Mouse (Mus musculus) lung, postnatal 10 days (tissue): ENCODE results near the gene Osbpl8.

ENCODE experiments used
- DNase-seq: peaks from one replicate; pipeline ENCODE4 v3.0.0; 2021

Osbpl8 gene

DNA sequence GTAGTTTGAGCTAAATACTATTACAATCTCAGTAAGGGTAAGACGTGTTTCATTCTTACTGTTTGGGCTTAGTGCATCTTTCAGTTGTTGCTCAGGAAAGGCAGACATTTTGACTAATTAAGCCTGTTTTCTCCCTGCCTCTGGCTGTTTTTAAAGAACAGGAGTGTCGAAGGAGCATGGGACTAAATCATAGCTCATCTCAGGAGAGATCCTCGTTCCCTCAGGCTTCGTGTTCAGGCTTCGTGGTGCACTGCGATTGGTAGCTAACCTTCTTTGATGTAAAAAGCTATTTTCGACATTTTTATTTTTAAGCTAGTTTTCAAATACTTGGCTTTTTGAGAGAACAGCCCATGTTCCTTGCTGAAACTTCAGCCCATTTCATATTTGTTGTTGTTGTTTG, 78.1 kb downstream of the Osbpl8 start:
- no peak for DNase-seq

DNA sequence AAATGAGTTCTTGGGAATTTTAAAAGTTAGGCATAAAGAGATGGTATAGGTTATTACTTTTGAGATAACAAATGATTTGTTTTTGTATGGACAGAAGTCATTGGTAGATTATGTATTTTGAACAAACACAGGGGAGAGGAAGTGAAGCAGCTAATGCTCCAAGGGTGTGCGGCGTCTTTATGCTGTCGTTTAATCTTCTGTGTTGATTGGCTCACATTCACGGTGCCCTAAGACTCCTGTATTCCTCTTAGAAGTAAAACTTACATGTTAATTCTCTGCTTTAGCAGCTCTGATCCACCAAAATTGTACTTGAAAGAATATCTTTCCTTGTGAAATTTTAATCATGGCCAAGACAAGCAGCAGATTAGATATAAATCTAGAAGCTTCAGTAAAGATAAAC, 83.1 kb downstream of the Osbpl8 start:
- DNase-seq = no peak

DNA sequence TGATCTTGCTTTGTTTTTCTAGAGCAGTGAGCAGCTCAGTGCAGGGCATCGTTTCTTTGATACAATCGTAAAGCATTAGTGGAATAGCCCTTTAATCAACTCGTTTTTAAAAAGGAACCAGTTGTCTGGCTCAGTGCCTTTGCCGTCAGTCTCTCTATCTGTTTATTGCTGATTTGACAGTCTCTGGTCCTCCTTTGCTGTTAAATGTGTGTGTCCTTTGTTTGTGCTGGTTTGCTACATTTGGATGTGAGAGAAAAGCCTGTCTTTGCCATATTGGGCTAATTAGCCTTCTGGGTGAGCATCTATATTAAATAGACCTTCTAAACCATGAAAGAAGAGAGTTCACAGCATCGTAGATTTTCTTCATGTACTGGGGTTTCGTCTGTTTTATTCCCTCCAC, 83.6 kb downstream of the Osbpl8 start:
- no peak for DNase-seq

DNA sequence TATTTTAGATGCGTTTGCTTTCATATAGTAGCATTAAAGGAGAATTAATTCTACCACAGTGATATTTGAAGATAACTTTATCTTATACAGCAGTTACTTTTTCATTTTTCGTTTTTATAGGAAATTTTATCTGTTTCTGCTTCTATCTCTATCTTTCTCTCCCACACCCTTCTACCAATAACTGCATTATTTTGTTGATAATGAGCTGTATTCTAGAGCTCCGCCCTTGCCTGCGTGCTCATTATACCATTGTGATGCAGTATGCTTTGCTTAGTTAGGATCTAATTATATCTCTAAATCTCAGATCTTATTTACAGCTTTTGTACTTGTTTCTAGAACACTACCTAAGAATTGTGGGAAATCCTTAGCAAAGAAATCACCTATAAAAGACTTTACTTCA, 85.6 kb downstream of the Osbpl8 start:
- DNase-seq = no peak

DNA sequence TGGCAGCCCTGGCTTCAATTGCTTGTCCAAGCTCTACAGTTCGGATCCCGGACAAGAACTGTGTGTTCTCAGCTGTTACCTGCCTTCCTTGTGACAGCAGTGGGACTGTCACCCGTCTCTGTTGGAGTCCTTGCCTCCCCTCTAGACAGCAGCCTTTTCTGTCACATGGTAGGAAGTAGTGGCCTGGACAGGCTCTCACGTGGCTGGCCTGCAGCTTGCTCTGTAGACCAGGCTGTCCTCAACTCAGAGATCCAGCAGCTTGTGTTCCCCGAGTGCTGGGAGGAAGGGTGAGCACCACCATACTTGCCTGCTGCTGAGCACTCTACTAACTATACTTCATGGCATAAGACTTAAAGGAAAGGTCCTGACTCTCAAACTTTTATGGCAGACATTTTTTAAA, 87.1 kb downstream of the Osbpl8 start:
- DNase-seq = no peak

DNA sequence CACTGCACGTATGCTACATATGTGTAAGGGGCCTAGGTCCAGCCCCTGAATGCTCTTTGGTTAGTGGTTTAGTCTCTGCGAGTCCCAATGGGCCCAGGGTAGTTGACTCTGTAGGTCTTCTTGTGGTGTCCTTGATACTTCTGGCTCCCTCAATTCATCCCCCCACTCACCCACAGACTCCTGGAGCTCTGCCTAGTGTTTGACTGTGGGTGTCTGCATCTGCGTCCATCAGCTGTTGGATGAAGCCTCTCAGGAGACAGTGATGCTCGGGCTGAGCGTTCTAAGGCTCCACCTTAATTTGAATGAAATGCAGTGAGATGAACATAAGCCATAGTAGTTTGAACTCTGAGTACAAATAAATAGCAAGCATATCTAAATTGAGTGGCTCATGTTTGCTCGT, 90.7 kb downstream of the Osbpl8 start:
- no peak for DNase-seq

DNA sequence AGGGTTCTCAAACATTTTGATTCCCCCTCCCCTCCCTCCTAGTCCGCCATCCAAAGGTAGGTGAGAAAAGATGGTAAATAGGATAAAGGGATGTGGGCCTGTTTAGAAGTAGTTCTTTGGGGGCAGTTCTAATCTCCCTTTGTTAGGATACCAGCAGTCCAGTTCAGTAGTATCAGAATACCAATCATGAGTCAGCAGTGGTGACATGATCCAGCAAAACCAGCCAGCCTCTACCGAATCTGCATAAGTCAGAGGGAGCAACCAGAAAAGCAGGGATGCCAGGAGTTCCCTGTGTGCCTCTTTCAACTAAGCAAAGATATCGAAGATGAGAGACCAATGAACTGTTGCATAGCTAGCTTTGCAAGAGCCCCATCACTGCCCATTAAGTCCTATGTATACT, 91.6 kb downstream of the Osbpl8 start:
- no peak for DNase-seq

DNA sequence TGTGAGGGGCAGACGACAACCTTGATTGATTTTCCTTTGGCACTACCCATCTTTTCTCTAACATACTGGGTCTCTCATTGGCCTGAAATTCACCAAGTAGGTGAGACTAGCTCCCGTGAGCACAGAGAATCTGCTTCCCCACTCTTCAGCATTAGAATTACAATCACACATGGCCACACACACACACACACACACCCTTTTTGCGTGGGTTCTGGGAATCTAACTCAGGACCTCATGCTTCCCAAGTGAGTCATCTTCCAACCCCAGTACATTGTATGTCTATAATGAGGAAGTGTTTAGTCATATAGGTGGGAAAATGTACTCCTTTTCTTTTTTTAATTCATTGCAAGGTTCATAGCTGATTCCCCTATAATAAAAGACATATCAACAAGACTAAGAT, 92.8 kb downstream of the Osbpl8 start:
- no peak for DNase-seq

DNA sequence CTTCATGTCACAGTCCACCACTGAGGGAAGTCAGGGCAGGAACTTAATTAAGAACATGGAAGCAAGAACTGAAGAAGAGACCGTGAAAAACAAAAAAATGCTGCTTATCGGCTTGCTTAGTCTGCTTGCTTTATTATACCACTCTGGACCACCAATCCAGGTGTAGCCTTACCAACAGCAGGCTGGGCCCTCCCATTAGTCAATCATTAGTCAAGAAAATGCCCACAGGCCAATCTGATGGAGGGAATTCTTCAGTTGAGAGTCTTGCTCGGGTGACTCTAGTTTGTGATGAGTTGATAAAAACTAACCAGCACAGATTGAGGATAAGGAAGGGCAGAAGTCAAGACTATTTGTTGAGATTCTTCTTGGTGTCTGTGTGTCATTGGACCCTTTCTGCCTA, 93.7 kb downstream of the Osbpl8 start:
- no peak for DNase-seq

DNA sequence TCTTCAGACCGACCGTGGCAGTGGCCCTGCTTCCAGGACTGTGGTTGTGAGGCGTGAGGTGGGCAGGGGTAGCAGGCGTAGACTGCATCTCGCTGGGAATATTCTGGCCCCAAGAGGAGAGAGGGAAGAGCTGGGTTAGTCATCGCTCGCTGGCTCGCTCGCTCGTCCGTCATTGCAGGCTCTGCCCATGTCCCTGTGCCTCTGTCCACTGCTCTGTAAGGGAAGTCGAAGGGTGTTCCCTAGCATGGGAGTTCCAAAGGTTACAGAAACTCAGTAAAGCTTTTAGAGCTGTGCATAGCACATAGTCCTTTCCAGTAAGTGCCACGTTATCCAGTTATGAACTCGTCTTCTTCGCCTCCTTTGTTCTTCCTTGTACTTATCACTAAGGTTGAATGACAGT, 107.1 kb downstream of the Osbpl8 start:
- no peak for DNase-seq

DNA sequence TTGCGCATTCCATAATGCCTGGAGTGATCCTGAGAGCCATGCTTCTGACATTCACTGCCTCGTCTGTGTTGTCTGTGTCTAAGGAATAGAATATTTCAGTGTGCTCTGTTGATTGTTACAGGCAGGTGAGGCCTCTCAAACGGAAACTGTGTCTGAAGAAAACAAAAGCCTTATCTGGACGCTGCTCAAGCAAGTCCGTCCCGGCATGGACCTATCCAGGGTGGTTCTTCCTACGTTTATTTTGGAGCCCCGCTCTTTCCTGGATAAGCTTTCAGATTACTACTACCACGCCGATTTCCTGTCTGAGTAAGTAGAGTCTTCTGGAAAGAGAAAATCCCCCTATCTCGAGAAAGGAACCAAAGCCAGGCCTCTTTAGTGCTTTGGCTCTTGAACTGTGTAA, 108.4 kb downstream of the Osbpl8 start:
- peak; percentile 11 for DNase-seq

DNA sequence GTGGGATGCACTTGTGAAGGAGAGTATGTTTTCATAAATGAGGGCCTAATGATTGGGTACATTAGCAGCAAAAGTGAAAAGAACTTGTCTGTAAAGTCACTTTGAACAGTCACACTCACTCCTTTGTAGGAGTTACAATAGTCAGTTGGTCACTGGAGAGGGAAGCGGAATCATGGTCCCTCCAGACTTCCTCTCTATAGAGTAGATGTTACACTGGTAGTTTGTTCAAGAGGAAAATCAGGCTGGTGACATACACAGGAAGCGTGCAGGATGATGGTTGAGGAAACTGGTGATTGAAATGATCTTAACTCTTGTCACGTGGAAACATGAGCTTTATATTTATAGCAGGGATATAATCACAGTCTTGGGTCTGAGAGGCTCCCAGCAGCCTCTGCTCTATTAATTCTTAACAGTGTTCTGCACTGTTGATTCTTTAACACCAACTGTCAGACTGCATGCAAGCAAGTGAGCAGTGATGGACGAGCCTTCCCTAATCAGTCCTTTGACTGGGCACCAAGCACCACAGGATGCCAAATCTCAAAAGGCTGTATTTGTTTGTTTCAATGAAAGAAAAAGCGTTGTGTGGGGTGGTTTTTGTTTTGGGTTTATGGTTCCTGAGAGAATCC, 109.0 kb downstream of the Osbpl8 start:
- no peak for DNase-seq

DNA sequence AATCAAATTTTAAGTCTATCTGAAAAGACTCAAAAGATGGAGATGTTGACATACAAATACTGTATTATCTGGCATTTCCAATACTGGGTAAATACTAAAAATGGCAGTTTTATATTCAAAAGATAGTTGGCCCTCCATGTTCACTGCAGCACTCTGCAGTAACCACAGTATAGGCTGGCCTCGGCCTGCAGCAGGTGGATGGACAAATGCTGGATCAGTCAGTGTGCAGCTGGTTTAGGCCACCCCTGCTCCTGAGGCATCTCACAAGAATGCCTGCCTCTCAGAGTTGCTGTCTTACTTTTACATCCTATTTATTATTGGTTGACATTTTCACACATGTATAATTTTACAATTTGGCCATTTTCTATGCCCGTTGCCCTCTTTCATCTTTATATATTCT, 111.3 kb downstream of the Osbpl8 start:
- no peak for DNase-seq

DNA sequence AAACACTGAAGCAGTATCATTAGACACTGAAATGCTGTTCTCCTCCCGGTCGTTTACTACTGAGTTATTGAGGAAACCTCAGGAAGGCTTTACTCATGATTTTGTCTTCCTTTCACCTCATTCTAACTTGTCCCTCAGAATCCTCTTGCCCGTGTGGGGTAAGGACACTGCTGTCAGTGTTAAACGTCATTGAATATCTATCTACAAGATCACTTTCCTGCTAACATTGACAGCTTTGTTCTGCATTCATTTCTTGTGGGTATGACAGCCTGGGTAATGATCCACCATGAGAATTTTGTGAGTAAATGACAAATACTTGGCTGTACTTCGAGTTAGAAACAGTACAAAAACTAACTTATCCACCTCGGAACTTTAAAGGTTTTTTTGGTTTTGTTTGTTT, 133.1 kb downstream of the Osbpl8 start:
- DNase-seq = no peak

DNA sequence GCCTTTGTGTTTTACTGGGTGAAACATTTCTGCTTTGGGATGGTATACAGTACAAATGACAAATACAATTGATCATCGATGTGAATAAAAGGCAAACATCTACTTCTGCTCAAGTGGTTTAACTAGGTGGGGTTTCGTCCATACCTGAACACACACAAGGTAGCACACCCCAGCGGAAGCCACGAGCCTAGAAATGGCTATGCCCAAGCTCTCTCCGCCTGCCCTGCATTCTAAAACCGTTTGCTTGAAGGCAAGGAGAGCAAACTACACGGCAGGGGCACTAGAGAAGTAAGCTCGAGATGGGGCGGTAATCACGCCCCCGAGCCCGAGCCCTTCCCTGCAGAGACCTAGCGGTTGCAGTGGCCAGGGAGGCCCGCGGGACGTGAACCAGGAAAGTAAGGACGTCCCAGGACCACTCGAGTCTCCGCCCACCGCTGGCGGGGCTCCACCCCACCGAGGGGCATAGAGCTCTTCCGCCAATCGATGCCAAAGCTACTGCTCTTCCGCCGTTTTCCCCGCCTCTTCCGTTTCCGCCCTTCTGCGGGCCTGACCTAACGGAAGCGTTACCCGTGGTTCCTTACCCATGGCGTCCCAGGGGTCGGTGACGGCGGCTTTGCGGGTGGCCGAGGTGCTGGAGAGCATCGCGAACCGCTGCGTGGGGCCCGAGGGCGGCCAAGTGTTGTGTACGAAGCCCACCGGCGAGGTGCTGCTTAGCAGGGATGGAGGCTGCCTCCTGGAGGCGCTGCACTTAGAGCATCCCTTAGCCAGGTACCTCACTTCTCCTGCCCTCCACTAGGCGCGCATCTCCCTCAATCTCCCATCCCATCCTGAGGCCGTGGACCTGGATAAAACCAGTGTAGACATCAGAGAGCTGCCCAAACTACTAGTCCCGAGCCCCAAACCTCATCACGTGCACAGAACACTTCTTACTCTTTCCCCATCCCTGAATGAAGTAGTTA, 133.9 kb downstream of the Osbpl8 start, which contains the start of gene Bbs10:
Gene Bbs10 (plus strand): TSS at position 540 of the 959 bp plus-strand sequence.
- peak; percentile 98 for DNase-seq

DNA sequence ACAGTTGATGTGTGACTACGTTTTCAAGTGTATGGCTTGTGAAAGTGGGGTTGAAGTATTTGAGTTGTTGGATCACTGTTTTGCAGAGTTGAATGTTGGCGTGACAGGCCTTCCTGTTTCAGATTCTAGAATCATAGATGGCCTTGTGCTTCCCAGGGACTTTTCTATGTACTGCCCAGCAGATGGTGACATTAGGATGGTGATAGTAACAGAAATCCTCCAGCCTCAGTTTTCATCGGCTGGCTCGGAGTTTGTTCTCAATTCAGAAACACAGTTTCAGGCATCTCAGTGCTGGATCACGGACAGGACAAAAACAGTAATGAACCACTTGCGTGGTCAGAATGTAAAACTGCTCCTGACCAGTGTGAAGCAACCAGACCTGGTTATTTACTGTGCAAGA, 135.0 kb downstream of the Osbpl8 start:
- DNase-seq = peak; percentile 22

DNA sequence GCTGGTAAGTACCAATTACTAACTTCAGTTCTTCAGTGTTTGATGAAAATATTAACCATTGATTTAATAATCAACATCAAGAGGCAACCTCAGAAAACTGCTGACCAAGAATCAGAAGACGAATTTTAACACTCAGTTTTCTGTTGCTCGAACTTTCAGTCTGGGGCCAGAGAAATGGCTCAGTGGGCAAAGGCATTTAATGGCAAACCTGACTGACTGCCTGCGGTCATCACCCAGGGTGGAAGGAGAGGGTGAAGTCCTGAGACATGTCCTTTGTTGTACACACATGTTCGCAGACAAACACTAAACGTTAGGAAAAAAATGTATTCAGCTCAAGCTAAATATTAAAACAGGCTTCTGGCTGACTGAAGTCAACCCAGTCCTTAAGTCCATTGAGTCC, 136.5 kb downstream of the Osbpl8 start:
- DNase-seq = no peak

DNA sequence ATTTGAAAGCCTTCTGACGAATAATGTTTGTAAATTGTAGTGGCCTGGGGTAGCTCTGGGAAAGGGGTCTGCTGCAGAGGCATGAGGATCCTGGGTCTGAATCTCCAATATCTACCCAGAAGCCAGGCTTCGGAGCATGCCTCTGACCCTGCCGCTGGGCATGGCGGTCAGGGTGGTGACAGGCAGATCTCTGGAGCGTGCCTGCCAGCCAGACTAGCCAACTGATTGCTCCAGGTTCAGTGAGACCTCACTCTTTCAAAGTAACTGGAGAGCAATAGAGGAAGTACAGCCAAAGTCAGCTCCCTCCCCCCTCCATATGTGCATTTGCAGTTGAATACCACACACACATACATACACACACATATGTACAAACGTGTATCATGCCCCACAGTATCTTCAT, 137.9 kb downstream of the Osbpl8 start:
- DNase-seq = no peak

DNA sequence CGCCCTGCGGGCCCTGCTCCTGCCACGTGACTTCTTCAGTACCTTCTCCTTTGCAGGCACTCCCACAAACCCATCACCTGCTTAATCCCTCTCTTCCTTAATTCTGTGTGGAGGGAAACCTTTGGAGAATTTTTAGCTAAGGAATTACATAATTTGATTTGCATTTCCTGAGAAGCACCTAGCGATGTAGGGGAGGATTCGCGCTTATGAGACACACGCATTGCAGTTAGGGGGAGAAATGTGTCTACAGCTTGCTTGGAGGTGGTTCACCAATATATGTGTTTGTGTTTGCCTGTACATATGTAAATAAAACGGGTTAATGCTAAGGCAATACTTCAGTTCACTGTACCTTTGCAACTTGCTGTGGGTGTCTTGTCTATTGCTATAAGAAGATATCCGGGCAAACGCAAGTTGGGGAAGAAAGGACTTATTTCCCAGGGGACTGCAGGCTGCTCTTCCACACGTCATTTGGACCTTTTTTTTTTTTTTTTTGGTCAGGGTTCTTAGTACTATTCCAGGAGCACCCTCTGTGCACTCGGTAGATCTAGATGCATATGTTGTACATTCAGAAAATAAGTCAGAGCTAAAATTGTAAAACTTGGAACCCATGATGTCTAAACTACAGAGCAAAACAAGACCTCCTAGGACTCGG, 144.4 kb downstream of the Osbpl8 start:
- no peak for DNase-seq

DNA sequence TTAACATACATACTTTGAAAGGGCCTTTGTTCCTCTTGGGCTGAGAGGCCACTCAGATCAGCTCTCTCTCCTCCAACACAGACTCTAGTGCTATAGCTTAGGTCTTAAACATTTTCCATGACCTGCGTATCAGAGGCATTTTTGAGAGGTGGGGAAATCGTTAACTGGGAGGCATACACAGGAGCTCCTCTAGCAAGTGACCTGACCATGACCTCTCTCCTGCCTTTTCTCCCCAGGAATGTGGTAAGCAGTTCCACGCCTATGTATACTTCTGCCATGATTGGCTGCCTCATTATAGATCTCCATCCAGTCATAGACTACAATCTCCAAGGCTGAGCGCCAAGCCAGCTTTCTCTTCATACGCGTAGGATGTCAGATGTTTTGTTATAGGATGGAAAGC, 148.7 kb downstream of the Osbpl8 start:
- no peak for DNase-seq

DNA sequence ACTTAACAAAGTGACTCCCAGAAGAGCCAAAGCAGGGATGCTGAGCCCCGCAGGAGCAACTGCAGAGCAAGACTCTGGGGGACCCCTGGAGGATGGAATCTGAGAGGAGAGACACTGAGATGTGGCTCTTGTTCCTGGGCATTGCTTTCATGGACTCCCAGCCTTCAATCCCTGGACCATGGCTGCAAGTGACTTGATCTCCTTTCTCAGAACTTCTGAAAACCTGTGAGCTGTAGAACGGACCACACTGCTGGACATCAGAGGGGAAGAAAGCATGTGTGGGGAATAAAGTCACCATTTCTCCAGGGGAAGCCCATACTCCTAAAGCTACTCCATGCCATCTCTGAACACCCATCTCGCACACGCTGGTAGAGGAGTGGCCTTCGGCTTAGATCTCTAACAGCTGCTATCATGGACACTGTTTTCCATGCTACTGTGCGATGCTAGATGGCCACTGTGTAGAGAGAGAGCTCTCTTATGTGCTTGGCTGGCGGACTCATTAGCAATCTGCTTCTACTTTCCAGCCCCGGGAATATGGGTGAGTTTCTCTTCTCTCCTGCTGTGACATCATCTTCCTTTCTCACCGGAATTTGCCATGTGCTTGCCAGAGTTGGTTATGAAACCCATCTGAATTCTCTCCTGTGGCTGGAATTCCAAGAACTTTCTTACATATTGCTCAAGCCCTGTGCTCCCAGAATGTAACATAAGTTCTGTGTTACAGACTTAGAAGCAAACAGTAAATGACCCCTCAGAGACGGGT, 150.3 kb downstream of the Osbpl8 start:
- DNase-seq = peak; percentile 43

DNA sequence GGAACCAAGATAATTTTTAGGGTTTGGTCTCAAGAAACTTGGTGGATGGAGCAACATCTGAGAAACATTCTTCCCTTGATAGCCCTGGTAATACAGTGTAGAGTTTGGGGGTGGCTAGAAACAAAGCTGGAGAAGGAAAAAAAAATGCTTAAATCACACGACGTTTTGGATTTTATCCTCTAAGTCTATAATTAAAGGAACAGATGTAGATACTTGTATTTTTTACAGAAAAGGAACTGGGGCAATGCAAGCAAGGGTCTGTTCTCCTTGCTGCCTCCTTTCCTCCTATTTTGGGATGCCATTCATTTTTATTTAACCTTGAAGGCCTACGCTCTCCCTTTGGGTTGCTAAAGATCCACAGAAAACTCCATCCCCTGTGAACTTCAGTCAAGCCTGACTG, 151.4 kb downstream of the Osbpl8 start:
- no peak for DNase-seq

DNA sequence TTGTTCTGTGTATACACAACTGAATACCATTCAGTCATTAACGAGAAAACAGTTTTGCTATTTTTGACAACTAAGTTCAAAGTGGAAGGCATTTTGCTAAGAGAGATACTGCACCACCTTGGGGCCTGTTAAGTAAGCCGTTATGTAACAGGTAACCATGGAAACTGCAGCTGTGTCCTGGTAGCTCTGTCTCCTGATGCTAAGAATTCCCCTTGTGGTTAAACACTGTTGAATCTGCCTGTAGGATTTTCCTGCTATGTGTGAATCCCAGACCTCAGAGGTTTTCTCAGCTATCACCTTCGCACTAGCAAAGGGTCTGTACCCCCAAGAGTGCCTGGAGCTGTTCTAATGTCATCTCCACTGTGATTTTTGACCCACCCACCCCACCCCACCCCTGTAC, 153.5 kb downstream of the Osbpl8 start:
- no peak for DNase-seq
